Comparison of ENCODE assay signal across 8 mouse cellular contexts in the genomic region with DNA sequence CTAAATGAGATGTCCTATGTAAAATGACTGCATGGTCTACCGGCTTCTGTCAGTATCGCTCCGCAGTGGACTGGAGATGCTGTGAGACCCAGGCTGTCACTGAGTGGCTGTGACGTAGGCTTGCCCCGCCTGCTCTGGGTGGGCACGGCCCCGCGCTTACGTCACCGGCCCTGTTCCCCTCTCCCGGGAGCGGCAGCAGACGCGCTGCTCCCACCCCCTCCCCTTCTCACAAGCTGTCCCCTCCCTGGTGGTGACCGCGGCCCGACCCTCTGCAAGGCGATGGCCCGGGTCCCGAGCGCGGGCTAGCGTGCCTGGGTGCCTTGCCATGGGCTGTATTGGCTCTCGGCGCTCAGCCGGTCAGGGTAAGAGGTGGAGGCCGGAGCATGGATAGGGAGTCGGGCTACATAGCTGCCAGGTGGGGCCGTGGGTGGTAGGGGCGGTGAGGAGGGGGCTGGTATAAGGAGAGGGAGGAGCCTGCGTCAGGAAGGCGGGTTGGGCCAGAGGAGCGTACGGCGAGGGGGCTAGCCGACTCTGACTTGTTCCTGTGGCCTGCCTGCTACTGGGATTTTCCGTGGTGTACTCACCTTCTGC. TPM values are rescaled to one million over a fixed set of nuclear protein-coding genes. Genes with fewer than 3 reads are reported as not detected.
DNase-seq lines count a peak whose midpoint lies in the region; ATAC-seq and TF ChIP-seq lines count a peak whose summit lies in the region.

A gene (plus strand): TSS at position 131 of the 591 bp plus-strand sequence.

- peak within 1 kb of the TSS; percentile 69 for H3K4me3 ChIP-seq in erythroblast, embryonic 14.5 days (replicated peaks)
- H3K4me3 ChIP-seq in heart, embryonic 11.5 days (ENCODE audit: low read depth, low read length), result peak within 1 kb of the TSS; percentile 65
- peak within 1 kb of the TSS; percentile 67 for H3K4me3 ChIP-seq in kidney, embryonic 14.5 days (ENCODE audit: low read length)
- peak within 1 kb of the TSS; percentile 58 for H3K4me3 ChIP-seq in limb, embryonic 14.5 days (replicated peaks; ENCODE audit: low read length)
- H3K4me3 ChIP-seq in midbrain, embryonic 16.5 days (ENCODE audit: low read depth, low read length), result peak within 1 kb of the TSS; percentile 73

- H3K9me3 ChIP-seq in erythroblast, embryonic 14.5 days (ENCODE audit: control insufficient read depth, low read length), result no peaks in the 10 kb centered on the region; the same call in 1 of the 2 replicates
- no peaks in the 10 kb centered on the region for H3K9me3 ChIP-seq in heart, embryonic 11.5 days (replicated peaks; ENCODE audit: control insufficient read depth, low read length)
- H3K9me3 ChIP-seq in kidney, embryonic 14.5 days (ENCODE audit: control insufficient read depth, low read length), result no peaks in the 10 kb centered on the region
- no peaks in the 10 kb centered on the region for H3K9me3 ChIP-seq in limb, embryonic 14.5 days (ENCODE audit: control insufficient read depth, low read length)
- H3K9me3 ChIP-seq in midbrain, embryonic 16.5 days (replicated peaks; ENCODE audit: control insufficient read depth, low read length, poor library complexity, severe bottlenecking), result no peaks in the 10 kb centered on the region

- peak within 1 kb of the TSS; percentile 86 for H3K4me2 ChIP-seq in heart, embryonic 11.5 days
- peak within 1 kb of the TSS; percentile 84 for H3K4me2 ChIP-seq in kidney, embryonic 14.5 days (replicated peaks; ENCODE audit: low read depth, low read length)
- peak within 1 kb of the TSS; percentile 66 for H3K4me2 ChIP-seq in limb, embryonic 14.5 days (replicated peaks; ENCODE audit: low read depth, low read length, severe bottlenecking)
- H3K4me2 ChIP-seq in midbrain, embryonic 16.5 days (ENCODE audit: low read length), result peak within 1 kb of the TSS; percentile 75

- DNase-seq in B cell, adult 2 months, result peak; percentile 72 to 73
- peak; percentile 98 for DNase-seq in brain, embryonic 14.5 days (ENCODE audit: low read depth)
- DNase-seq in limb, embryonic 14.5 days (ENCODE audit: low spot score), result peak; percentile 93
- peak; percentile 72 to 78 for DNase-seq in spleen, postnatal 36 days (ENCODE audit: low spot score in 2 of 2)

- H3K9ac ChIP-seq in heart, embryonic 11.5 days (ENCODE audit: low read depth, low read length), result peak within 1 kb of the TSS; percentile 85
- peak within 1 kb of the TSS; percentile 64 for H3K9ac ChIP-seq in kidney, embryonic 14.5 days (ENCODE audit: low read depth, low read length)
- H3K9ac ChIP-seq in limb, embryonic 14.5 days (ENCODE audit: low read depth, low read length, severe bottlenecking), result peak within 1 kb of the TSS; percentile 75
- H3K9ac ChIP-seq in midbrain, embryonic 16.5 days (ENCODE audit: low read depth, low read length), result peak within 1 kb of the TSS; percentile 89

- no peak; the same call in 1 of the 2 replicates for TF ChIP-seq POLR2A in brain, embryonic 14.5 days (IDR thresholded peaks at IDR 0.05; ENCODE audit: borderline replicate concordance, extremely low read depth, insufficient read depth, insufficient read length, poor library complexity, severe bottlenecking)
- 0 out of 2 replicates have a peak, but pooled peaks have one; percentile 24 for TF ChIP-seq POLR2A in limb, embryonic 14.5 days (IDR thresholded peaks at IDR 0.05; ENCODE audit: borderline replicate concordance, extremely low read depth, insufficient read depth, insufficient read length)

- H3K4me1 ChIP-seq in erythroblast, embryonic 14.5 days (ENCODE audit: control insufficient read depth), result peaks cover 57% of the 10 kb centered on the region
- peaks cover 15% of the 10 kb centered on the region; the same call in 1 of the 2 replicates for H3K4me1 ChIP-seq in heart, embryonic 11.5 days (ENCODE audit: control insufficient read depth, insufficient read depth, low read length)
- H3K4me1 ChIP-seq in kidney, embryonic 14.5 days (ENCODE audit: control insufficient read depth, insufficient read depth, low read length), result peaks cover 9% of the 10 kb centered on the region
- peaks cover 30% of the 10 kb centered on the region for H3K4me1 ChIP-seq in limb, embryonic 14.5 days (ENCODE audit: control insufficient read depth, insufficient read depth, low read length)
- H3K4me1 ChIP-seq in midbrain, embryonic 16.5 days (ENCODE audit: control insufficient read depth, insufficient read depth, low read length), result peaks cover 32% of the 10 kb centered on the region

- peaks cover 48% of the 10 kb centered on the region for H3K36me3 ChIP-seq in erythroblast, embryonic 14.5 days (ENCODE audit: control insufficient read depth)
- peaks cover 25% of the 10 kb centered on the region for H3K36me3 ChIP-seq in heart, embryonic 11.5 days (ENCODE audit: control insufficient read depth, insufficient read depth, low read length)
- H3K36me3 ChIP-seq in kidney, embryonic 14.5 days (ENCODE audit: control insufficient read depth, insufficient read depth, low read length), result peaks cover 43% of the 10 kb centered on the region
- H3K36me3 ChIP-seq in limb, embryonic 14.5 days (ENCODE audit: control insufficient read depth, insufficient read depth, low read length), result peaks cover 45% of the 10 kb centered on the region
- H3K36me3 ChIP-seq in midbrain, embryonic 16.5 days (ENCODE audit: control insufficient read depth, insufficient read depth, low read length), result peaks cover 31% of the 10 kb centered on the region

- peak within 1 kb of the TSS; percentile 76 for H3K27ac ChIP-seq in heart, embryonic 11.5 days (ENCODE audit: low read depth, low read length)
- peak within 1 kb of the TSS; percentile 76 for H3K27ac ChIP-seq in kidney, embryonic 14.5 days (ENCODE audit: low read depth, low read length)
- peak within 1 kb of the TSS; percentile 88 for H3K27ac ChIP-seq in limb, embryonic 14.5 days (replicated peaks; ENCODE audit: low read depth, low read length)
- peak within 1 kb of the TSS; percentile 98 for H3K27ac ChIP-seq in midbrain, embryonic 16.5 days (ENCODE audit: low read length)

- peaks cover 52% of the 10 kb centered on the region for H3K27me3 ChIP-seq in erythroblast, embryonic 14.5 days (ENCODE audit: control insufficient read depth)
- H3K27me3 ChIP-seq in heart, embryonic 11.5 days (ENCODE audit: control insufficient read depth, insufficient read depth, low read length), result peaks cover 15% of the 10 kb centered on the region; the same call in 1 of the 2 replicates
- H3K27me3 ChIP-seq in kidney, embryonic 14.5 days (ENCODE audit: control insufficient read depth, insufficient read depth, low read length), result no peaks in the 10 kb centered on the region; the same call in 1 of the 2 replicates
- no peaks in the 10 kb centered on the region for H3K27me3 ChIP-seq in limb, embryonic 14.5 days (ENCODE audit: control insufficient read depth, insufficient read depth, low read length)
- H3K27me3 ChIP-seq in midbrain, embryonic 16.5 days (ENCODE audit: control insufficient read depth, insufficient read depth, low read depth, low read length), result no peaks in the 10 kb centered on the region

- ATAC-seq in heart, embryonic 11.5 days (replicated peaks; ENCODE audit: insufficient number of reproducible peaks, low FRiP score, low TSS enrichment), result peak; percentile 90
- ATAC-seq in kidney, embryonic 14.5 days (ENCODE audit: low FRiP score, low TSS enrichment), result peak; percentile 94
- ATAC-seq in limb, embryonic 14.5 days (ENCODE audit: low FRiP score, low read depth), result peak; percentile 92
- ATAC-seq in midbrain, embryonic 16.5 days, result peak; percentile 95

- under 1% methylated on average over 36 of the region's 37 CpGs for WGBS in heart, embryonic 11.5 days (ENCODE audit: insufficient replicate concordance)
- WGBS in kidney, embryonic 14.5 days, result under 1% methylated on average over 36 of the region's 37 CpGs
- WGBS in limb, embryonic 14.5 days, result under 1% methylated on average over 33 of the region's 37 CpGs
- WGBS in midbrain, embryonic 16.5 days, result under 1% methylated on average over 37 of the region's 37 CpGs

- no peak for TF ChIP-seq CTCF in brain, embryonic 14.5 days (IDR thresholded peaks at IDR 0.05; ENCODE audit: borderline replicate concordance, extremely low read depth, insufficient read depth, insufficient read length)

RNA-seq across cellular contexts. Expression of the gene that starts here (rescaled TPM):
- polyA plus RNA-seq in brain, embryonic 14.5 days (2012; rRNA removed), result 53.5 and 74.8 TPM in 2 replicates
- polyA plus RNA-seq in erythroblast, embryonic 14.5 days (2012), result 0.26 and 0.29 TPM in 2 replicates
- polyA plus RNA-seq in heart, embryonic 11.5 days (2014; fragmentation: Nextera tagmentation; extraction: Ambion mirVana), result 2.6 and 4.9 TPM in 2 replicates
- polyA plus RNA-seq in kidney, embryonic 14.5 days (2014; fragmentation: Nextera tagmentation; extraction: Ambion mirVana), result 3.8 and 5.5 TPM in 2 replicates
- 15.6 and 21.3 TPM in 2 replicates for polyA plus RNA-seq in limb, embryonic 14.5 days (2012; rRNA removed)
- 10.3 and 11.0 TPM in 2 replicates for polyA plus RNA-seq in limb, embryonic 14.5 days (2014; fragmentation: Nextera tagmentation; extraction: Ambion mirVana)
- polyA plus RNA-seq in midbrain, embryonic 16.5 days (2015; fragmentation: Nextera tagmentation; extraction: Ambion mirVana), result 62.1 and 66.5 TPM in 2 replicates

Comparison
In these comparisons a context has a peak if more than half of its experiments do, and no peak if none do; other contexts are left out.
1. Peak in every context shown above with its lines: DNase-seq, ATAC-seq, H3K4me3 ChIP-seq and H3K27ac ChIP-seq.